Mouse (Mus musculus) forebrain, embryonic 14.5 days (tissue): ENCODE measurements around the gene Tm7sf3. TPM values are rescaled to one million over a fixed set of nuclear protein-coding genes. Genes with fewer than 3 reads are reported as not detected.
A peak's percentile ranks its signal among the peaks of the same experiment; 100 is the strongest.

ENCODE experiments used
- ATAC-seq: fragments of 200-750 bp; cut with Nextera tagmentation; 2 replicates; pipeline ENCODE4 v1.8.0; 2017; ENCODE audit warnings: mild to moderate bottlenecking, moderate library complexity
- DNase-seq: peaks from one replicate; pipeline ENCODE4 v3.0.0-alpha.2; 2015; ENCODE audit warnings: low spot score
- H3K27ac ChIP-seq: fragments of 300-500 bp; sonication (generic); 2 replicates; pipeline ENCODE4 v1.5.1; 2014; ENCODE audit warnings: low read depth, mild to moderate bottlenecking, control low read depth, low read length, moderate library complexity
- H3K27me3 ChIP-seq: fragments of 300-500 bp; sonication (generic); replicated peaks from 2 replicates; pipeline ENCODE4 v1.6.1; 2014; ENCODE audit warnings: low read length, control low read depth, mixed read lengths; ENCODE audit not compliant: control insufficient read depth, insufficient read depth
- H3K36me3 ChIP-seq: fragments of 300-500 bp; sonication (generic); 2 replicates; pipeline ENCODE4 v1.6.1; 2014; ENCODE audit warnings: low read length, control low read depth; ENCODE audit not compliant: control insufficient read depth, insufficient read depth
- H3K4me1 ChIP-seq: fragments of 300-500 bp; sonication (generic); 2 replicates; pipeline ENCODE4 v1.6.1; 2014; ENCODE audit warnings: antibody characterized with exemption, low read length, control low read depth; ENCODE audit not compliant: control insufficient read depth, insufficient read depth
- H3K4me2 ChIP-seq: fragments of 300-500 bp; sonication (generic); 2 replicates; pipeline ENCODE4 v1.6.1; 2014; ENCODE audit warnings: mild to moderate bottlenecking, control low read depth, low read length
- H3K4me3 ChIP-seq: fragments of 300-500 bp; sonication (generic); 2 replicates; pipeline ENCODE4 v1.5.1; 2014; ENCODE audit warnings: low read depth, low read length, control low read depth
- H3K9ac ChIP-seq: fragments of 300-500 bp; sonication (generic); 2 replicates; pipeline ENCODE4 v1.6.1; 2014; ENCODE audit warnings: mild to moderate bottlenecking, low read length, control low read depth, moderate library complexity
- H3K9me3 ChIP-seq: fragments of 300-500 bp; sonication (generic); replicated peaks from 2 replicates; pipeline ENCODE4 v1.6.1; 2016; ENCODE audit warnings: low read length, control low read depth, mixed read lengths; ENCODE audit not compliant: control insufficient read depth
- WGBS: fragments of 180-500 bp; shearing (Covaris S2); extraction: QIAGEN DNeasy Blood & Tissue Kit; methylation state at CpG from one replicate; pipeline ENCODE4 v1.1.7; 2014; 5-methylcytosine and 5-hydroxymethylcytosine counted together
- polyA plus RNA-seq: library from polyadenylated mRNA; unstranded; fragments of >200 nt; fragmentation: Nextera tagmentation; extraction: Ambion mirVana; gene quantifications from 2 replicates; pipeline ENCODE4 v1.2.1, GENCODE M21; 2014

The Tm7sf3 gene
- polyA plus RNA-seq, 1 experiment from 2014 or later, result 29.5 TPM

DNA sequence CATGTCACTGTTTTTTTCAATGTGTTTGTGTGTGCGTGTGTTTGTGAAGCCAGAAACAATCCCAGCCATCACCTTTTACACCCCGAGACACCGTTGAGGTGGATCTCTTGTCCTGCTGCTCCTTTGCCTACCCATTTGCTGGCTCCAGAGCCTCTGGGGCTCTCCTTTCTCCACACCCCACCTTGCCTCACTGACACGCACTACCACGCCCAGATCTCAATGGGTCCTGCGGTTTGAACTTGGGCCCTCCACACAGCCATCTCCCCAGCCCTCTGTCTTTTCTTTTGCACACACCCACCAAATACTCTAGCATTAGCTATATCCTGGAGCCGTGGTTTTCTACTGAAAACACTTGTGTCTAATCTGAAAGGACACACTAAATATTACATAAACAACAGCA, 30.7 kb downstream of the Tm7sf3 start:
- no peak overlapping the region for H3K9ac ChIP-seq
- no peak overlapping the region for H3K27ac ChIP-seq
- 92% methylated on average over 7 of the region's 7 CpGs for WGBS
- DNase-seq (no peak), ATAC-seq (no peak)
- no peaks in the 10 kb centered on the region for H3K27me3 ChIP-seq
- no peak overlapping the region for H3K4me2 ChIP-seq
- H3K36me3 ChIP-seq, result peaks cover 48% of the 10 kb centered on the region
- no peaks in the 10 kb centered on the region for H3K9me3 ChIP-seq
- no peaks in the 10 kb centered on the region for H3K4me1 ChIP-seq
- H3K4me3 ChIP-seq, result no peak overlapping the region

DNA sequence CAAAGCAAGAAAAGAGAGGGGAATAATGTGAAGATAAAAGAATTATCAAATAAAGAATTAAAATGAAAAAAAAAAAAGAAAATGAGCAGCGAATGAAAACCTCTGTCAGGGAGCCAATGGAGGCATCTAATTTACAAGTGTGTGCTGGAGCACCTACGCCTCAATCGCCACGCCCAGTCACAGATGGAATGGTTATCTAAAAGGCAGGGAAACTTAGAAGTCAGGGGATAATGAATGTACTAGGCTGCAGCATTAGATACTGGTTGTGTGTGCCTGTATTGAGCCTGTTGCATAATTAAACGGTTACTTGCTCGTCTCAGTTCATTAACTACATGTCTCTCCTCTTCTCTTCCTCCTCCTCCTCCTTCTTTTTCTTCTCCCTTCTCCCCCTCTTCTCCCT, 31.2 kb downstream of the Tm7sf3 start:
- ATAC-seq (no peak), DNase-seq (no peak)
- no peaks in the 10 kb centered on the region for H3K9me3 ChIP-seq
- peaks cover 48% of the 10 kb centered on the region for H3K36me3 ChIP-seq
- no peaks in the 10 kb centered on the region for H3K27me3 ChIP-seq
- no peaks in the 10 kb centered on the region for H3K4me1 ChIP-seq
- no peak overlapping the region for H3K27ac ChIP-seq
- no peak overlapping the region for H3K4me3 ChIP-seq
- H3K9ac ChIP-seq, result no peak overlapping the region
- WGBS, result 83% methylated on average over 6 of the region's 6 CpGs
- no peak overlapping the region for H3K4me2 ChIP-seq

DNA sequence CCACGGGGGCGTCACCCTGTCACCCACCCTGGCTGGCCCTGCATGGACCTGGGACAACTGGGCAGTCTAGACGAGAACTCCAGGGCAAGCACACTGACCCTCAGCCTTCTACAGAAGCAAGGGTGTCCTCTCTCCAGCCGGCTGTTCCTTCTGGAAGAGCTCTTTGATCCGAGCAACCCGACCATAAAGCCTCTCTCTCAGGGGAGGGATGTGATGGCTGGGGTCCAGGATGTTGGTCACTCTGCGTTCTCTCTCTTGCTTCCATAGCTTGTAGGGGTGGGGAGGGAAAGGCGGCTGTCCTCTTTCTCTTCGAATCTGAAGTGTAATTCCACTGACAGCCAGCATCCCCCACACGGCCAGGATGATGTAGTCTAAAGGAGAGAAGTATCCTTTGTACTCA, 39.0 kb downstream of the Tm7sf3 start:
- peaks cover 78% of the 10 kb centered on the region for H3K36me3 ChIP-seq
- 84% methylated on average over 10 of the region's 10 CpGs for WGBS
- ATAC-seq (no peak), DNase-seq (no peak)
- H3K9ac ChIP-seq, result no peak overlapping the region
- no peaks in the 10 kb centered on the region for H3K27me3 ChIP-seq
- no peaks in the 10 kb centered on the region for H3K4me1 ChIP-seq
- no peak overlapping the region for H3K27ac ChIP-seq
- H3K9me3 ChIP-seq, result no peaks in the 10 kb centered on the region
- no peak overlapping the region for H3K4me3 ChIP-seq
- no peak overlapping the region for H3K4me2 ChIP-seq

DNA sequence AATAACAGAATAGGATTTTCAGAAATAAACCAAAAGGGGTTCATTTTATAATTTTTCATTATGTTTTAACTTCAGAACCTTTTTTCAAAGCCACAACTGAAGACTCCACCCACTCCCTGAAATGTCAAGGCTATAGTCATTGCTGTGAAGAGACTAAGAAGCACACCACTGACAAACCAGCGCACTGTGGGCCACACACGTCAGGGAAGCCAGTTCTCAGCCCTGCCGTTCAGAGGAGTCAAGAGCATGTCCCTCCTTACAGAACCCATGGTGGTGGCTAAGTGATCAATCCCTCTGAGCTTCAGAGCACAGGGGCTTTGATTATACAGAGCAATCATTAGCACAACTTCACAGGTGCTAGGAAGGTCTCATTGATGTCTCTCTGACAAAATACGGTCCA, 40.0 kb downstream of the Tm7sf3 start:
- H3K4me2 ChIP-seq, result no peak overlapping the region
- no peak overlapping the region for H3K4me3 ChIP-seq
- WGBS, result 88% methylated on average over 4 of the region's 4 CpGs
- peaks cover 81% of the 10 kb centered on the region for H3K36me3 ChIP-seq
- no peaks in the 10 kb centered on the region for H3K9me3 ChIP-seq
- H3K4me1 ChIP-seq, result no peaks in the 10 kb centered on the region
- no peak overlapping the region for H3K27ac ChIP-seq
- H3K27me3 ChIP-seq, result no peaks in the 10 kb centered on the region
- H3K9ac ChIP-seq, result no peak overlapping the region
- ATAC-seq (no peak), DNase-seq (no peak)

DNA sequence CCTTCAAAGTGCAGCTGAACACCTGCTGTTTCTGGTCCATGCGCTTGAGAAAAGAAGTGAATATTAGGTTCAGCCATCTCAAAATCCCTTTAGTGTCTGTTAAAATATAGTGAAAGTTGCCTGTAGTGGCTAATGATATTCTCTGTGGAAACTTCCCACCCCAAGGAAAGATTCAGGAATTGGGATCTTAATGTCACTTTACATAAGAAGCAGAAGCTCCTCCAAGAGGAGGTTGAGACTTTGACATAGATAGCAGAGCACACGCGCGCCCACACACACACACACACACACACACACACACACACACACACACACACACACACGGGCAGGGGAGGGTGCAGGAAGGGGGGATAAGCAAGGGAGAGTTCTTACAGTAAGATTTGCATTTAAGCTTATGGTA, 57.5 kb downstream of the Tm7sf3 start:
- H3K4me3 ChIP-seq, result no peak overlapping the region
- 96% methylated on average over 5 of the region's 5 CpGs for WGBS
- no peak for DNase-seq
- H3K36me3 ChIP-seq, result peaks cover 38% of the 10 kb centered on the region
- H3K9me3 ChIP-seq, result no peaks in the 10 kb centered on the region
- H3K4me2 ChIP-seq, result no peak overlapping the region
- H3K9ac ChIP-seq, result no peak overlapping the region
- no peak for ATAC-seq
- H3K27me3 ChIP-seq, result no peaks in the 10 kb centered on the region
- no peaks in the 10 kb centered on the region for H3K4me1 ChIP-seq
- H3K27ac ChIP-seq, result no peak overlapping the region

DNA sequence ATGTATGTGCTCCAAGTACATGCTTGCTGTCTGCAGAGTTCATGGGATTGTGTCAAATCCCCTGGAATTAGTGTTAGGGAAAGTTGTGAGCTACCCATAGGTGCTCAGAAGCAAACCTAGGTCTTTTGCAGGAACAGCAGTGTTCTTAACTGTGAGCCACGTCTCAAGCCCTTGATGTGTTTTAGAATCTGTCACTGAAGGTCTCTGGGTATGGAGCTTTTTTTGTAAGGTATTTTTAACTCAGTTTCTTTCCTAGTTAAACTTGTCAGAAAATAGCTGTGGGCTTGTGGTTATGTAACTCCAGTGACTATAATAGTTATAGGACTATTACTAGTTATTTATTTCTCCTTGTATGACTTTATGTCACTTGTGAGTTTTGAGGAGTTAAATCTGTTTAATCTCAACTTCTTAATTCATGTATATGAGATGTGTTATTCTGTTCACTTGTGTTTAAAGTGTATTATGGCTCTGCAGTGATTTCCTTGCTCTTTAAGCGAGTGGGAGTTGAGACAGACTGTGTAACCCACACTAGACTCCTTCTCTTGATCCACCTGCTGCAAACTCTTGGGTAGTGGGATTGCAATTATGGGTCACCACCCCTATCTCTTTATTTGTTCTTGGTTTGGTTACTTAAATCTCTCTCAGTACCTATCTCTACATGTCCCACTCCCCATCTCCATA, 59.1 kb downstream of the Tm7sf3 start:
- no peak overlapping the region for H3K4me3 ChIP-seq
- H3K27ac ChIP-seq, result no peak overlapping the region
- H3K4me2 ChIP-seq, result no peak overlapping the region
- peaks cover 21% of the 10 kb centered on the region; the same call in 1 of the 2 replicates for H3K36me3 ChIP-seq
- H3K9me3 ChIP-seq, result no peaks in the 10 kb centered on the region
- 83% methylated on average over 2 of the region's 2 CpGs for WGBS
- H3K9ac ChIP-seq, result no peak overlapping the region
- H3K27me3 ChIP-seq, result no peaks in the 10 kb centered on the region
- no peak for ATAC-seq
- 0 out of 2 replicates have a peak, but pooled peaks cover 4% of the 10 kb centered on the region for H3K4me1 ChIP-seq
- no peak for DNase-seq

DNA sequence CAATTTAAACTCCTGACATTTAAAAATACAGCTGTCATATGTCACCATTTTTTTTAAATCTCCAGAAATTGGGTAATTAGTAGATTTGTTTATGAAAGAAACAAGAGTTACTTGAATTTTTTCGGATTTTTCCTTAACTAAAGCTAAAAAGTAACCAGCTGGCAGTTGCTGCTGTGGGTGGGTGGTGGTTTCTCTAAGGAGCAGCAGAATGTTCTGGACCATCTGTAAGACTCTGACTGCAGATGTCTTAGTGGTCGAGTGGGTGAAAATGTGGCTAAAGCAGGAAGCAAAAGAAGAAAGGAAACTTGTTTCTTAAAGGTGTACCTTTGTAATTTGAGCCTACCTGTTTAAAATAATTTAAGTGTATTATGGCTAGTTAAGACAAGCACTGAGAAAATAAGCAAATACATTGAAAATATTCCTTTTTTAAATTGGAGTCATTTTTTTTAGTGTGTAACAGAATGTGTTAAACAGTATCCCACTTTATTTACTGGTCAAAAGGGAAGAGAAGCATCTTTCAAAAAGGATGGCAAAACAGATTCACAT, 62.2 kb downstream of the Tm7sf3 start:
- Histone ChIP-seq H3K9ac (no peak overlapping the region), H3K36me3 (no peaks in the 10 kb centered on the region), H3K4me1 (peaks cover 15% of the 10 kb centered on the region), H3K27ac (no peak overlapping the region), H3K9me3 (no peaks in the 10 kb centered on the region), H3K27me3 (no peaks in the 10 kb centered on the region), H3K4me2 (no peak overlapping the region), H3K4me3 (no peak overlapping the region)
- ATAC-seq, result no peak
- WGBS, result 55% methylated on average over 2 of the region's 2 CpGs
- no peak for DNase-seq

DNA sequence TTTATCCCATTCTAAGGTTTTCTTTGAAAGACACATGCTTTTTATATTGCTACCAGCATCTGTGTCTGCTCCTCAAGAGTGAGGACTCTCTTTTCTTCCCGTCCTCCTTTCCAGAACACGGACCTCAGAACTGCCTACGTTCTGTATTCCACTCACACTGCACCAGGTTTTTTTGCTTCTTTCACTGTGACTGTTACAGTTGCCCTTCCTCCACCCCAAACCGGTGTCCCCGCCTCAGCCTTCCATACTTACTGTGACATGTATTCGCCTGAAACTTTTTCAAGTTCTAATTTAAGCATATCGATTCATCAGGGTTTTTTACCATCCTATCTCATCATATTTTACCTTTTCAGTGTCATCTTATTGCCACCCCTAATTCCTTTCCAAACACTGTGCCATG, 64.0 kb downstream of the Tm7sf3 start:
- peak overlapping the region; percentile 93 for H3K9ac ChIP-seq
- H3K27me3 ChIP-seq, result no peaks in the 10 kb centered on the region
- H3K27ac ChIP-seq, result no peak overlapping the region
- H3K4me2 ChIP-seq, result peak overlapping the region; percentile 68
- no peaks in the 10 kb centered on the region for H3K36me3 ChIP-seq
- WGBS, result 15% methylated on average over 7 of the region's 7 CpGs
- peaks cover 22% of the 10 kb centered on the region for H3K4me1 ChIP-seq
- no peak for ATAC-seq
- no peaks in the 10 kb centered on the region for H3K9me3 ChIP-seq
- H3K4me3 ChIP-seq, result peak overlapping the region; percentile 85
- DNase-seq, result peak; percentile 20

DNA sequence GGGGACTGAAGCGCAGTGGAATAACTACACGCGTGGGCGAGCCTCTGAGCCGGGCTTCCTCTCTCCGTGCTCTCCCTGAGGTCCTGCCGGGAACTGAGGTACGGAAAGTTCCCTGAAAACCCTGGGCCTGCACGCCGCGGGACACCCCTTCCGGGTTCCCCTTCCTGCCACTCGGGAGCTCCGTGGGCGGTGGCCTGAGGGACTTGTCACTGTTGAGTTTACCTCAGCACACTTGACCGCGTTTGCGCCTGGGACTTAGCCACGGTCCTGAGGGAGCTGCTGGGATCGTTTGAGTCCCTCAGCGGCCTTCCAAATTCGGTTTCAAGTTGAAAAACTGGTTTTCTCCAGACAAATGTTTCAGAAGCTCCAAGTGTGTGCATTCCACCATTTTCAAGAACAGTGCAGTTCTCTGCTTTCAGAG, 64.5 kb downstream of the Tm7sf3 start:
- H3K4me3 ChIP-seq, result peak overlapping the region; percentile 85
- H3K9me3 ChIP-seq, result no peaks in the 10 kb centered on the region
- H3K4me1 ChIP-seq, result peaks cover 22% of the 10 kb centered on the region
- DNase-seq (peak; percentile 57), ATAC-seq (no peak)
- H3K27me3 ChIP-seq, result no peaks in the 10 kb centered on the region
- H3K27ac ChIP-seq, result peak overlapping the region; percentile 96
- H3K36me3 ChIP-seq, result no peaks in the 10 kb centered on the region
- 0% methylated on average over 22 of the region's 22 CpGs for WGBS
- H3K4me2 ChIP-seq, result peak overlapping the region; percentile 68
- H3K9ac ChIP-seq, result peak overlapping the region; percentile 93
